Mouse (Mus musculus) brown adipose tissue, adult 24 weeks (tissue): ENCODE data around the gene Aes. TPM values are rescaled to one million over a fixed set of nuclear protein-coding genes. Genes with fewer than 3 reads are reported as not detected.

ENCODE experiments used
- H3K27ac ChIP-seq: fragments of 200-500 bp; replicated peaks from 2 replicates; pipeline ENCODE4 v1.5.1; 2012; ENCODE audit warnings: low read depth, mild to moderate bottlenecking, low read length
- H3K4me1 ChIP-seq: fragments of 200-500 bp; 2 replicates; pipeline ENCODE4 v1.6.1; 2012; ENCODE audit warnings: low read length, mixed read lengths; ENCODE audit not compliant: control insufficient read depth, insufficient read depth, insufficient read length
- H3K4me3 ChIP-seq: fragments of 200-500 bp; 2 replicates; pipeline ENCODE4 v1.5.1; 2012; ENCODE audit warnings: low read depth, mild to moderate bottlenecking, low read length, moderate library complexity; ENCODE audit not compliant: insufficient read depth
- polyA plus RNA-seq: library from polyadenylated mRNA; stranded (reverse); fragments of >200 nt; gene quantifications from 2 replicates; pipeline ENCODE4 v1.2.4, GENCODE M21; 2012; ENCODE audit not compliant: missing spikeins, insufficient read depth, insufficient read length

Aes gene
- polyA plus RNA-seq, 1 experiment, result 754 TPM

DNA sequence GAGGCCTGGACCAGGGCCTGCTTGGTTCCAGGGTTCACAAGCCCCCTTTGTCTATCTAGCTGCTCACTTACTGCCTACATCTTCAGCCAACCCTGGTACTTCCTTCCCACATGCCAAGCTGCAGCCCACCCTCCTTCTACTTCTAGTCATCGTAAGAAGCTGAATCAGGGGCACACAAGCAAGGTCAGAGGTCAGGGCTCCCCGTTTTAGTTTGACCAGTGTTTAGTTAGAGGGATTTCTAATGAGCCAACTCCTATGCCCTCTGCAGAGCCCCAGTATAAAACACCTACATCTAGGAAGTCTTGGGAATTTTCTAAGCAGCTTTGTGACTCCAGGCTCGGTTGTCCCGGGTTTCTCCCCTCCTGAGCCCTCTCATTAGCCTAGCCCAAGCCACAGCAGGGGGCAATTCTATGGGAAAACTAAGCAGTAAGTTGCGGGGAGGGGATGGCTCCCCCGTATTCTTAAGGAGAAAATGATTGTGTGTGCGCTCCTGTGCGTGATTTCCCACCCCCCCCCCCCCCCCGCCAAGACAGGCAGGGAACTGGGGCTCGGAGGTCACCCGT, 11.0 kb downstream of the Aes start:
- Histone ChIP-seq H3K4me3 (peak overlapping the region; percentile 52), H3K4me1 (peaks cover 4% of the 10 kb centered on the region; the same call in 1 of the 2 replicates), H3K27ac (no peak overlapping the region)

DNA sequence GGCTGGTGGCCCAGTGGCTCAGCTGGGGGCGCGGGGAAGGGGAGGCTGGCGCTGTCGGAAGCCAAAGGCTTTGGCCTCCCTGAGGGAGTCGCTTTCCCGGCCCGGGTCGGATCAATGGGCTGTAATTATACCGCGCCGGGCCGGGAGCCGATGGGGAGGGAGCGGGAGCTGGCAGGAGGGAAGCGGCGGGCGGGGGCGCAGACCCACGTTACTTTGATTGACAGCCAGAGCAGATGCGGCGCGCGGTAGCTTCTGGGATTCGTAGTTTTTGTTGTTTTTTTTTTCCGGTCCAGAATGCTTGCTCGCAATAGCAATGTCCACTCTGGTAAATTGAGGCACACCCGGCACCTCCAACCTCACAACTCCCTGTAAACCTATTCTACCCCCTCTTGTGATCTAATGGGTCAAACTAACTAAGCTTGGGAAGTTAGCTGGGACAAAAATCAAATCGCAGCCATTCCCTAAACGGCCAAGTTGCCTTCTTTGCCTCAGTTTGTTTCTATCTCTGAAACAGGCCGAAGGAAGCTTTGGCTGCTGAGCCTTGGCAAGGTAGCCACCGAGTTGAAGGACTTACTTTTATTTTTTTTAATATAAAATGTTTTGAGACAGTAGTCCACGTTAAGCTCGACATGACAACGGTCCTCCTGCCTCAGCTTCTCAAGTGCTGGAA, 11.7 kb downstream of the Aes start:
- peak overlapping the region; percentile 28; the same call in 1 of the 2 replicates for H3K27ac ChIP-seq
- H3K4me1 ChIP-seq, result peaks cover 4% of the 10 kb centered on the region; the same call in 1 of the 2 replicates
- peak overlapping the region; percentile 70 for H3K4me3 ChIP-seq

DNA sequence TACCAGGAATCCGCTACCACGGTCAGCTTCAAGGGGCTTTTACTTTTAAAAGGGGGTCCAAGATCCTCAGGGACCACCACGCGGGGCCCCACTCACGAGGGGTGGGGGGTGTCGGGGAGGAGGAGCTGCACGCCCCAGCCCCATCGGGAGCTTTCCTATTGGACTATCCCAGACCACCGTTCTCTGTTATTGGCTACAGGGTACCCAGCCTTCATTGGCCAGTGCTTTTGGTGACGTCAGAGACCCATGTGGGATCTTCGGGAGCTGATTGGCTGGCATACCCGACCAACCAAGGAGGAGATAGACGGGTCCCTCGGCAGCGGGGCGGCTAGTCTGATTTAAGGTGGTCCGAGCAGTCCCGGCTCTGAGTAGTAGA, 12.2 kb downstream of the Aes start:
- H3K27ac ChIP-seq, result peak overlapping the region; percentile 28; the same call in 1 of the 2 replicates
- H3K4me3 ChIP-seq, result peak overlapping the region; percentile 70
- peaks cover 4% of the 10 kb centered on the region; the same call in 1 of the 2 replicates for H3K4me1 ChIP-seq

DNA sequence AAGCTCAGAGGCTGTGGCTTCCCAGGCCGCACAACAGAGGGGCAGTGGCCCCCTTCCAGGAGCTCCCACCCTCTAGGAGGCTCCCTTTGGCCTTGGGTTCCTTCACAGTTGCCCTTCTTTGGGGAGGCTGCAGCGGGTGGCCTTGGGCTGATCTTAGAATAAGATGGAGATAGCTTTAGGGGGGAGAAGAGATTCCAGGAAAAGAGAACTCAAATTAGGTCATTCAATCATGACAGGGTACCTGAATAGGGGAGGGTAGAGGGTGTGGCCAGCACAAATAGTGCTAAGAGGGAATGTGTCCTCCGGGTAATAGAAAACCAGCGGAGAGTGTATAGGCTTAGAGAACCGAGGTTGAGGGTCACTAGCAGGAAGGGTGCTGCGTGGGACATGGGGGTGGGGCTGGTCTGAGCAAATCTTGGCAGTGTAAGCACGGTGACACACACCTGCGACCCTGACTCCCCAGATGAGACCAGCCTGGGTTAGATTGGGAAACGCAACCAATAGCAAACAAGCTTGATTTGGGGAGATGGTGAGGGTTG, 12.9 kb downstream of the Aes start:
- H3K4me3 ChIP-seq, result peak overlapping the region; percentile 49
- H3K4me1 ChIP-seq, result peaks cover 4% of the 10 kb centered on the region; the same call in 1 of the 2 replicates
- H3K27ac ChIP-seq, result no peak overlapping the region

DNA sequence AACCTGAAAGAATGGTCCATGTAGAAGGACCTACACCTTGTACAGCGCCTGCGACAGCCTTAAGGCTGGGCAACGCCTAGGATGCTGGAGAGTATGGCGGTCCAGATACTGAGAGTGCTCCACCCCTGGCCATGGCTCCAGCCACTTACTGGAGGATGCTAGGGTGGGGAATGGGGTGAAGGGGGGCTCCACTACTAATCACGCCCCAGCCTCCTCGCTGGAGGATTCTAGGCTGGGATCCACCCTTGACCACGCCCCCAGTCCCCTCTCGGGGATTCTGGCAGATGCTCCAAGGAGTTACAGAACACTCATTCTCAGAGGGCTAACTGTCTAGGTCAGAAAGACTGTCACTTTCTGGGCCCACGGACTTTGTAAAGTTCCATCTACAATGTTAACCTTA, 13.7 kb downstream of the Aes start:
- no peak overlapping the region for H3K4me3 ChIP-seq
- H3K27ac ChIP-seq, result no peak overlapping the region
- peaks cover 4% of the 10 kb centered on the region; the same call in 1 of the 2 replicates for H3K4me1 ChIP-seq

DNA sequence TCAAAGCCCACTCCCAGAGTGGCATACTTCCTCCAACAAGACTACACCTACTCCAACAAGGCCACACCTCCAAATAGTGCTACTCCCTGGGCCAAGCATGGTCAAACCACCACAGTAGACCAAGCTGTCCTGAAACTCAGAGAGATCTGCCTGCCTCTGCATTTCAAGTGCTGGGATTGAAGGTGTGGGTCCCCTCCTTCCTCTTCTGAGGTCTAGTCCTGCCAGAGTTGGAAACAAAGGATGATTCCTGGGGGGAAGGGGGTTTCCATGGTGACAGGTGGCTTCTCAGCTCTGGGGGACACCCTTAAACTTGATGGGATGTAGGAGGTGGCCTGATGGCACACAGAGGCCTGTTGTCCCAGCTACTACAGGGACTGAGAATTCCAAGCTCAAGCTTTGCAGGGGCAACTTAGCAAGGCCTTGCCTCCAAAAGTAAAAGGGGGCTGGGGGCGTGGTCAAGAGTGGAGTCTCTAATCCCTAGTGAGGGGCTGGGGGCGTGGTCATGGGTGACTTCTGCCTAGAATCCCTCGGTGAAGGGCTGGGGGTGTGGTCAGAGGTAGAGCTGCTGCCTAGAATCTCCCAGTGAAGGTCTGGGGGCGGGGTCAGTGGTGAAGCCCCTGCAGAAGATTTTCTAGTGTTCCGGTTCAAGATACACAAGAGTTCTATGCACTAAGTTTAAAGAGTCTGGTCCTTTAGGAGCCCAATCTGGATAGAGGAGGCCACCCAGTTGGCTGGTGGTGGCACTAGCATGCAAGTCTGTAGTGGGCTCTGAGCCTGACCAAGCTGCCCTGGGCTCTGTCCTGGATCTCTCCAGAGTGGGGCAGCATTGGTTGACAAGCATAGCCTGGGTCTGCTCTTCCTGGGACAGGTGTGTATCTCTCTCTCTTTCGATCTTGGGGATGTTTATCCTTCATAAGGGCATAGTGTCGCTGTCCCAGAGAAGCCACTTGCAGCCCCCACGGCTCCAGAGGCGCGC, 15.1 kb downstream of the Aes start, which contains the start of gene Tle2:
TSS of gene Tle2 (plus strand) at position 481 of the 976 bp plus-strand sequence.
- Histone ChIP-seq H3K4me3 (peak within 1 kb of the TSS; percentile 84), H3K4me1 (peaks cover 4% of the 10 kb centered on the region; the same call in 1 of the 2 replicates), H3K27ac (no peak within 1 kb of the TSS)

DNA sequence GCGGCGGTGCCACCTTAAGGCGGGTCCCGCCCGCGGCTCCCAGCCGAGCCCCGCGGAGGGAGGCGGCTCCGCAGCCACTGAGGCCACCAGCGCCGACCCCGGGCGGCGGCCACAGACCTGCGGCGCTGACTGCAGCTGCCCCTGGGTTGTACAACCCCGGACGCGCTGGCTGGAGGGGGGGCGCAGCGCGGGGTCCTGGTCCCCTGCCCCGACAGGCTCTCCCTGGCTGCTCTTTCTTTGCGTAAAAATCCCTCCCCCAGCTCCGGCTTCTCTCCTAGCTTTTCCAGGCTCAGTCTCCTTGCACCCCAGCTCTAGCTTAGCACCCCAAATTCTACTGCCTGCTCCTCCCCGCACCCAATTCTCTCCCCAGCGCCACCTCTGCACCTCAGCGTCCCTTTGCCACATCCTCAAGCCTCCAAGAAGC, 15.9 kb downstream of the Aes start:
- H3K4me1 ChIP-seq, result peaks cover 4% of the 10 kb centered on the region; the same call in 1 of the 2 replicates
- H3K4me3 ChIP-seq, result peak overlapping the region; percentile 84
- no peak overlapping the region for H3K27ac ChIP-seq

DNA sequence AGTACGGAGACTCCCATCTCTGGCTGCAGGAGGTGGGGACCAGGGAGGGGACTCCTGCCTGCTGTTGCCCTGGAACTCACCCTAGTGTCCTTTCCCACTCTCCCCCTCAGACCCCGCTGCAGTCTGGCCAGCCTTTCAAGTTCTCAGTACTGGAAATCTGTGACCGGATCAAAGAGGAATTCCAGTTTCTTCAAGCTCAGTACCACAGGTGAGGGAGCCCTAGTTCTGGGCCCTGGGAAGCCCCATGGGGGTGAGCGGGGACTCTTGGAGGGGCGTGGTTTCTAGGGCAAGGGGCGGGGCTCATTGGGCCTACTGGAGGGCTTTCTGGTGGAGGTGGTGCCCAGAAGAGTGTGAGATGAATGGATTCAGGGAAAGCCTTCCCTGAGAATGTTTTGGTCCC, 16.4 kb downstream of the Aes start:
- Histone ChIP-seq H3K27ac (no peak overlapping the region), H3K4me3 (peak overlapping the region; percentile 84)

DNA sequence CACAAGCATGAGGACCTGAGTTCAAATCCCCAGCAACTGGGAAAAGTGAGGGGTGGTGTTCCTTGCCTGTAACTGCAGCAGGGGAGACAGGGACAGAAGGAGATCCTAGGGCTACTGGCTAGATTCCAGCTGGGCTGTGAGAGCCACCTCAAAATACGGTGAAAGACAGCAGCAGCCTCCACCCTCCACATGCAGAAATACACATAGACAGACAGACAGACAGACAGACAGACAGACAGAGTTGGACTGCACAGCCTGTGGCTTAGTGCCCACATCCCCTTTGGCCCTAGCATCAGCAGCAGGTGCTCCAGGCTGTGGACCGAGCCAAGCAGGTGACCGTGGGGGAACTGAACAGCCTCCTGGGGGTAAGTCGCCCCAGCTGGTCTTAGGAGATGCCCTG, 20.7 kb downstream of the Aes start:
- no peak overlapping the region for H3K27ac ChIP-seq
- no peak overlapping the region for H3K4me3 ChIP-seq
- H3K4me1 ChIP-seq, result no peaks in the 10 kb centered on the region; the same call in 1 of the 2 replicates

More for the DNA sequence above, 16.4 kb downstream of the Aes start:
- H3K4me1 ChIP-seq, result peaks cover 4% of the 10 kb centered on the region; the same call in 1 of the 2 replicates

DNA sequence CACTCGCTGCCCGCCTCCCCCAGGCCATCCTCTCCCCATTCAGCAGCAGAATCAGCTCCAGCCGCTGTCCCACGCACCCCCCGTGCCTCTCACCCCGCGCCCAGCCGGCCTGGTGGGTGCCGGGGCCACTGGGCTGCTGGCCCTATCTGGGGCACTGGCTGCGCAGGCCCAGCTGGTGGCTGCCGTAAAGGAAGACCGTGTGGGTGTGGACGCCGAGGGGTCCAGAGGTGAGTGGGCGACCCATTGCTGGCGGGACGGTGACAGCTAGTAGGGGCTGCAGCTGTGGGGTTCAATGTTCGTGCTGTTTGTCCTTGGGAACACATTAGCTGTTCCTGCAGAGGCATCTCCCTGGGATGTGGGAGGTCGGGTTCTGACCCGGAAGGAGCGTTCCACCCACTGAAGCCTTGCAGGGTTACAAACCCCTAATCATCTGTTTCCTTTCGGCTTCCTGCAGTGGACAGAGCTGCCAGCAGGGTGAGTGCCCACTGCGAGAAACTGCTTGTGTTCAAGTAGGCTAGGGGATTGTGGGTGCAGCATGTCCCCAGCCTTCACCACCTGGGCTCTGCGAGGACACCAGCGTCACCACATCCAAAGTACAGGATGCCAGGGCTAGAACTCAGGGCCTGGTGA, 21.3 kb downstream of the Aes start:
- Histone ChIP-seq H3K27ac (no peak overlapping the region), H3K4me3 (peak overlapping the region; percentile 18; the same call in 1 of the 2 replicates)

DNA sequence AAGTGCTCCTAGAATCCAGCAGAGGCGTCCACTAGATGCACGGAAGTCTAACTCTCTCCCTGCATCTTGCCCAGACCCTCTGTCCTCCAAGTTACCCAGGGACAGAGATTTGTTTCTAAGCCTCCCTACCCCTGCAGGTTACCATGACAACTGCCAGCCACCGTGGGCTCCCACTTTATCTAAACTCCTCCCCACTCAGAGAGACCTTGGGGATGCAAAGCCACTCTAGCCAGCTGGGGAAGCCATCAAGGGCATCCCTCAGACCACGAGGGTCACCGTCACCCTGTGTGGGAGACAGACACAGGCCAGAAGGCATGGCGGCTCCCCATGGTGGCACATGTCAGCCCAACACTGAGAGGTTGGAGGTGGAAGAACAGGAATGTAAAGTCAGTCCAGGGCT, 24.1 kb downstream of the Aes start:
- H3K4me3 ChIP-seq, result no peak overlapping the region
- H3K4me1 ChIP-seq, result no peaks in the 10 kb centered on the region
- H3K27ac ChIP-seq, result no peak overlapping the region

More for the DNA sequence above, 21.3 kb downstream of the Aes start:
- no peaks in the 10 kb centered on the region; the same call in 1 of the 2 replicates for H3K4me1 ChIP-seq

DNA sequence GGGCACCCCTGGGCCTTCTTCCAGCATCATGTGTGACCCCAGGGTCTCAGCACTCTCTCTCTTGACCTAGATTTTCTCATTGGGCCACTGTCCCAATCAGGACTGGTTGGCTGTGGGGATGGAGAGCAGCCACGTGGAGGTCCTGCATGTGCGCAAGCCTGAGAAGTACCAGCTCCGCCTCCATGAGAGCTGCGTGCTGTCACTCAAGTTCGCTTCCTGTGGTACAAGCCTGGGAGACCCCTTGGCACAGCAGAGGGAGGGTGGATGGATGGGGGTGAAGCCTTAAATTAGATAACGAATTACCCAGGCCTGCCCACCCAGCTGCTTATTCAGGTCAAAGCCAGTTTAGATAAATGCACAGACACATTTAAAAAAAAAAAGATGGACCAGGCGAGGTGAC, 29.5 kb downstream of the Aes start:
- no peak overlapping the region for H3K27ac ChIP-seq
- H3K4me1 ChIP-seq, result no peaks in the 10 kb centered on the region
- no peak overlapping the region for H3K4me3 ChIP-seq

DNA sequence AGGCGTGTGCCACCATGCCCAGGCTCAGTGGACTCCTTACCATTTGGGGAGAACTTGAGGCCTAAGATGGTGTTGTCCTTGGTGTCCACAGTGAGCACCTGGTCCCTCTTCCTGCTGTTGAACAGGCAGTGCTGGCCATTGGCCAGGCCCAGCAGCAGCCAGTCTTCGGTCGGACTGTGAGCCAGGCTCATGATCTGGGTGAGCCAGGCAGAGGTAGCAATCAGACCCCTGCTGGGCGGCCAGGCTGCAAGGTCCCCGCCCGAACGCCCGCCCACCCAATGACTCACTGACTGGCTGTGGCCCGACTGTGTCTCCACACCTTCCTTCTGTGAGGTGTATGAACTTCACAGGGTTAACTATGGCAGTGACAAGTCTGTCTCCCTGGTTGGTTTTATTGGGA, 32.6 kb downstream of the Aes start:
- peaks cover 2% of the 10 kb centered on the region; the same call in 1 of the 2 replicates for H3K4me1 ChIP-seq
- H3K4me3 ChIP-seq, result no peak overlapping the region
- H3K27ac ChIP-seq, result no peak overlapping the region

DNA sequence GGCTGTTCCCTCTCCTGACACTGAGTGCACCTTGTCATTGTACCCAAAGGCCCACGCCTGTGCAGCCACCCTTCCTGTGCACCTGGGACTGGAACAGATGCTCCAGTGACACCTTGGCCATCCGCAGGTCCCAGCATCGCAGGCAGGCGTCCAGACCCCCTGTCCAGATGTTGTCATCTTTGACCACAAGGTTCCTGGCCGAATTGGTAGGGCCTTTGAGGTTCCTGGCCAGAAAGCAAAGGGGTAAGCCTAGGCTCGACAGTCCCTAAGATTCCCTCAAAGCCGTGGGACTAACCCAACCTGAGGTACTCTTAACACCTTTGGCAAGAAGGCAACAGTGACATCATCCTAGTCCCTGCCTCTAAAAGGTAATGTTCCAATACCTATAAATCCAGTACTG, 33.3 kb downstream of the Aes start:
- H3K4me3 ChIP-seq, result no peak overlapping the region
- peaks cover 2% of the 10 kb centered on the region; the same call in 1 of the 2 replicates for H3K4me1 ChIP-seq
- no peak overlapping the region for H3K27ac ChIP-seq
